Mouse (Mus musculus): Measurements from ENCODE around the gene Wee1.

DNA sequence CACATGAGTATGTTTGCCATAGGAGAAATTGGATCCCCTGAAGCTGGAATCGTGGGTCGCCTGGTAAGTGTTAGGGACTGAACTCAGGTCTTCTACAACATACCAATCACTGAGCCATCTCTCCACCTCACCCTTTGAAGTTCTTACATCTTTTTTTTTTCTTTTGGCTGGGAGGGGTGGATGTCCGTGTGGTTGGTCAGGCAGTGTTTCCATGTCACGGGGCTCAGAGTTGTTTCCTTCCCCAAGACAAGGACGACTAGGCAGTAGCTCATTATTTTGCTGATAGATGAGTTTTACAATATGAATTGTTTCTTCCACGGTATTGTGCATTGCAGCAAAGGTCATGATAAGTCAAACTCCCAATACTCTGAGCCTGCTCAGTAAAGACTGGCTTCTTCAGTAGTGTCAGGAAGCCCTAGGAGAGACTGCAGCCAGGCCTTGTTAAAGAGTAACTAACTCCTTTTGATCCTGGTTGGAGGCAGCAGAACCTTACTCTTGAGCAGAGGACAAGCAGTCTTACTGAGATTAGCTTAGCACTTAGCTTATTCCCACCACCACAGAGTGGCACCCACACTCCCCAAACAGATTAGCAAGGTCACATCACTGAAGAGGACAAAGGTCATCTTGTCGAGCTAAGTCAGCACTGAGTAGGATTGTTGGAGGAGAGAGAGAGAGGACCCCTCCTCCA, 24.6 kb upstream of the Wee1 start:
- TF ChIP-seq POLR2A (IDR thresholded peaks at IDR 0.05; ENCODE audit: low read depth, low read length), result no peak
- no peak for TF ChIP-seq CTCF (IDR thresholded peaks at IDR 0.05; ENCODE audit: borderline replicate concordance, insufficient read depth, low read length)

Data from embryonic fibroblast, embryonic 13.5 days (primary cell).